Mouse (Mus musculus): ENCODE results near the gene Rnf187. TPM values are rescaled to one million over a fixed set of nuclear protein-coding genes. Genes with fewer than 3 reads are reported as not detected.

Gene Rnf187
- polyA plus RNA-seq, 1 experiment from 2014 or later = 176 TPM

DNA sequence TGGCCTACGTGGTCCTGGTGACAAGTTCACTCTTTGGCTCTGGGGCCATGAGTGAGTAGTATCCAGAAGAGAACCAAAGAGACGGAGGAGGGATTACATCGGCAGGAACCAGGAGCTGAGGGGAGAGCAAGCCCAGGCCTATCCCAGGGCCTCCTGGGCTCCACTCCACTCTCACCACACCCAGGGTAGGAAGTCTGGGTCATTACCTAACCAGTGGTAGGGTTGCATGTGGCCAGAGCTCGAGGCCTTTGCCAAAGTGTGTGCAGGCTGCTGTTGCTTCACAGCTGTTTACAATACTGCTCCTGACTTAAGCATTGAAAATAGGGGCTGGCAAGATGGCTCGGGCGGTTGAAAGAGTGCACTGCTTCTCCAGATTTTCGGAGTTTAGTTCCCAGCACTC lies 40.9 kb upstream of the Rnf187 start:
- H3K4me1 ChIP-seq (ENCODE audit: control insufficient read depth, insufficient read depth, low read length) = peaks cover 57% of the 10 kb centered on the region
- no peaks in the 10 kb centered on the region for H3K9me3 ChIP-seq (replicated peaks; ENCODE audit: control insufficient read depth, low read length)
- peak overlapping the region; percentile 99 for H3K4me2 ChIP-seq (ENCODE audit: low read depth, low read length)
- H3K27ac ChIP-seq (ENCODE audit: low read length) = peak overlapping the region; percentile 77
- WGBS = 54% methylated on average over 7 of the region's 7 CpGs
- no peaks in the 10 kb centered on the region for H3K27me3 ChIP-seq (ENCODE audit: control insufficient read depth, insufficient read depth, low read length)
- ATAC-seq (replicated peaks; ENCODE audit: extremely low read depth, insufficient read depth, low FRiP score) = no peak
- H3K9ac ChIP-seq (ENCODE audit: low read length) = peak overlapping the region; percentile 94
- peaks cover 20% of the 10 kb centered on the region for H3K36me3 ChIP-seq (ENCODE audit: control insufficient read depth, insufficient read depth)
- H3K4me3 ChIP-seq (ENCODE audit: low read length) = peak overlapping the region; percentile 79

DNA sequence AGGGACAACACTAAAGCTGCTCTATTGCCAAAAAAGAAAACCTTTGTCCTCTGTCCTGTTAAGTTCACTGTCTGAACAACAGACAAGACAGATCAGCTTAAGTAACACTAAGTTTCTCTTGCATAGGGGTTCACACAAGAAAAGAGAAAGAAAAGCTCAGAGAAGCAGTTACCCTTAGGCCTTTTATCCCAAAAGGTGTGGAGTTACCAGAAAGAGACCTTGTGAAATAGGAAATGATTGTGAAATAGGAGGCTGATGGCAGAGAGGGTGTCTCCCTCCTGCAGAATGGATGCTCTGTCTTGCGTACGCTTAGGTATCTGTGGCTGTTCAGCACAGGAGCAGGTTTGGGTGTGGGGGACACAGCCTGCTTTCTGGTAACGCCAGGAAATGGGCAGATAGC lies 40.5 kb upstream of the Rnf187 start:
- Histone ChIP-seq H3K36me3 (ENCODE audit: control insufficient read depth, insufficient read depth) (peaks cover 18% of the 10 kb centered on the region), H3K9me3 (replicated peaks; ENCODE audit: control insufficient read depth, low read length) (no peaks in the 10 kb centered on the region), H3K4me2 (ENCODE audit: low read depth, low read length) (peak overlapping the region; percentile 99), H3K4me1 (ENCODE audit: control insufficient read depth, insufficient read depth, low read length) (peaks cover 53% of the 10 kb centered on the region), H3K27ac (ENCODE audit: low read length) (peak overlapping the region; percentile 77), H3K9ac (ENCODE audit: low read length) (peak overlapping the region; percentile 94), H3K27me3 (ENCODE audit: control insufficient read depth, insufficient read depth, low read length) (no peaks in the 10 kb centered on the region), H3K4me3 (ENCODE audit: low read length) (peak overlapping the region; percentile 79)
- 46% methylated on average over 3 of the region's 3 CpGs for WGBS
- ATAC-seq (replicated peaks; ENCODE audit: extremely low read depth, insufficient read depth, low FRiP score) = no peak

DNA sequence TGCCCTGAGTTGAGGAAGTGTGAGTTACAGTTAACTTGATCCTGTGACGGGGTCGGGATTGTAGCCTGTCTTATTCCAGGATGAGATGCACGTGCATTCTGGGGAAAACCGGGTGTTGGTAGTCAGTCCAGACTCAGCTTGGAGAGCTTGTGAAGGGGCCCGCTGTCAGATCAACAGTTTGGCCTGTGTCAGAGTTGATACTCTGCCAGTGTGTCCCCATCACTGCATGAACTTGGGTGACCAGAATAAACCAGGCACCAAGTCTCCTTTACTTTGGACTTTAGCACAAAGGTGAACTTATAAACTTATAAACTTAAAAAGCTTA lies 40.0 kb upstream of the Rnf187 start:
- no peak for ATAC-seq (replicated peaks; ENCODE audit: extremely low read depth, insufficient read depth, low FRiP score)
- 2% methylated on average over 5 of the region's 5 CpGs for WGBS
- H3K4me3 ChIP-seq (ENCODE audit: low read length) = peak overlapping the region; percentile 79
- H3K36me3 ChIP-seq (ENCODE audit: control insufficient read depth, insufficient read depth) = peaks cover 16% of the 10 kb centered on the region
- H3K9me3 ChIP-seq (replicated peaks; ENCODE audit: control insufficient read depth, low read length) = no peaks in the 10 kb centered on the region
- peaks cover 51% of the 10 kb centered on the region for H3K4me1 ChIP-seq (ENCODE audit: control insufficient read depth, insufficient read depth, low read length)
- peak overlapping the region; percentile 99 for H3K4me2 ChIP-seq (ENCODE audit: low read depth, low read length)
- H3K27ac ChIP-seq (ENCODE audit: low read length) = peak overlapping the region; percentile 77
- H3K9ac ChIP-seq (ENCODE audit: low read length) = peak overlapping the region; percentile 94
- H3K27me3 ChIP-seq (ENCODE audit: control insufficient read depth, insufficient read depth, low read length) = no peaks in the 10 kb centered on the region

DNA sequence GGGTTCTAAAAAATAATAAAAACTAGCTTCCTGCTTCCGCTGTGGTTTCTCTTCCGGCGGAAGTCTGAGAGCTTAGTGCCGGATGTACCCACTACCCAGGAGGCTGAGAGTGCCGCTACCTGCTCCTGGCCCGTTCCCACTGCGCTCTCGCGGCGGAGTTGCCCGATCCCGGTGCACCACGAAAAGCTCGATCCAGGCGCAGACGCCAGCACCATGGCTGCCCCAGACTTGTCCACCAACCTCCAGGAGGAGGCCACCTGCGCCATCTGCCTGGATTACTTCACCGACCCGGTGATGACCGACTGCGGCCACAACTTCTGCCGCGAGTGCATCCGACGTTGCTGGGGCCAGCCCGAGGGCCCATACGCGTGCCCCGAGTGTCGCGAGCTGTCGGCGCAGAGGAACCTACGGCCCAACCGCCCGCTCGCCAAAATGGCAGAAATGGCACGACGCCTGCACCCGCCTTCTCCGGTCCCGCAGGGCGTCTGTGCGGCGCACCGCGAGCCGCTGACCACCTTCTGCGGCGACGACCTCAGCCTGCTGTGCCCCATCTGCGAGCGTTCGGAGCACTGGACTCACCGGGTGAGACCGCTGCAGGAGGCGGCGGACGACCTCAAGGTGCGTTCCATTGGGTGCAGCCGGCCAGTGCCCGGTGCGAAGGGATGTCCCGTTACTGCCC lies 39.5 kb upstream of the Rnf187 start, which contains the start of gene Trim11:
Gene Trim11, plus strand, starts transcription at position 67 of the 679 bp plus-strand sequence.
- H3K4me1 ChIP-seq (ENCODE audit: control insufficient read depth, insufficient read depth, low read length) = peaks cover 49% of the 10 kb centered on the region

DNA sequence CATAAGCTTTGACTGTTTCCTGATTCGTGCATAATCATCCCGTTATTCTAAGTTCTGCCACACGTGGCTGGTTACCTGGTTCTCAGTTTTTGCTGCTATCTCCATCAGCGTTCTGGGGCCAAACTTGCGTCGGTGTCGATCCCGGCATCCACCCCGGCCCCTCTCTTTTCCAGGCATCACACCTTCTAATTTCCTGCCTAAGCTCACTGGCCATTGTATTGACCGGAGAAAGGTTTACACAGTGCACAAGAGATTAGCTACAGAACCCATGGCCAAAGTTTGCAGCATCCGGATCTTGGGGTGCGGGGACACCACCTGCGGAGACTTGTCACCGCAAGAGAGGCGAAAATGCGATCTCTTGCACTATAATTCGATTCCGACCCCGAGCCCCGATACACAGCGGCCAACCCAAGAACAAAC lies 38.9 kb upstream of the Rnf187 start:
- ATAC-seq (replicated peaks; ENCODE audit: extremely low read depth, insufficient read depth, low FRiP score) = no peak
- WGBS = under 1% methylated on average over 21 of the region's 21 CpGs

More for the DNA sequence above, 39.5 kb upstream of the Rnf187 start, which contains the start of gene Trim11:
- ATAC-seq (replicated peaks; ENCODE audit: extremely low read depth, insufficient read depth, low FRiP score) = peak; percentile 50
- Histone ChIP-seq H3K27me3 (ENCODE audit: control insufficient read depth, insufficient read depth, low read length) (no peaks in the 10 kb centered on the region), H3K9ac (ENCODE audit: low read length) (peak within 1 kb of the TSS; percentile 94), H3K9me3 (replicated peaks; ENCODE audit: control insufficient read depth, low read length) (no peaks in the 10 kb centered on the region), H3K4me3 (ENCODE audit: low read length) (peak within 1 kb of the TSS; percentile 79), H3K36me3 (ENCODE audit: control insufficient read depth, insufficient read depth) (peaks cover 15% of the 10 kb centered on the region), H3K4me2 (ENCODE audit: low read depth, low read length) (peak within 1 kb of the TSS; percentile 99), H3K27ac (ENCODE audit: low read length) (peak within 1 kb of the TSS; percentile 77)
- WGBS = under 1% methylated on average over 64 of the region's 64 CpGs

DNA sequence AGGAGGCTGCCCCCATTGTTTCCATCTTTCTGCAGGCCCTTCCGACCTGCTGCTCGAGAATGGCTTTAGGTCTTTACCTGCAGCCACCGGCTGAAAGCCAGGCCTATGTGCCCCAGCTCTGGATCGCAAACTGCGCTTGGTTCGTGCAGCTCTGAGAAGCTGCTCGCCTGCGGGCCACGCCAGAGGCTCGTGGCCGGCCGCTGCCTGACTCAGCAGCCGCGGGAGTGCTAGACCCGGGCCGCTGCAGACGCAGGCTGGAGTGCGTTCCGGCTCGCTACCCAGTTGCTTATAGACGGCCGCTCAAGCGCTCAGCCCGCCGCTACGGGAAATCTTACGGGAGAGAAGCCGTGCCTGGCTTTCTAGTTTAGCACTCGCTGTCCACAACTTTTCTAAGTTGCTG lies 38.4 kb upstream of the Rnf187 start:
- peaks cover 5% of the 10 kb centered on the region; the same call in 1 of the 2 replicates for H3K36me3 ChIP-seq (ENCODE audit: control insufficient read depth, insufficient read depth)
- H3K9ac ChIP-seq (ENCODE audit: low read length) = peak overlapping the region; percentile 94
- no peak for ATAC-seq (replicated peaks; ENCODE audit: extremely low read depth, insufficient read depth, low FRiP score)
- H3K4me1 ChIP-seq (ENCODE audit: control insufficient read depth, insufficient read depth, low read length) = peaks cover 43% of the 10 kb centered on the region
- H3K4me3 ChIP-seq (ENCODE audit: low read length) = peak overlapping the region; percentile 79
- no peaks in the 10 kb centered on the region for H3K27me3 ChIP-seq (ENCODE audit: control insufficient read depth, insufficient read depth, low read length)
- H3K27ac ChIP-seq (ENCODE audit: low read length) = peak overlapping the region; percentile 77
- no peaks in the 10 kb centered on the region for H3K9me3 ChIP-seq (replicated peaks; ENCODE audit: control insufficient read depth, low read length)
- peak overlapping the region; percentile 99 for H3K4me2 ChIP-seq (ENCODE audit: low read depth, low read length)
- under 1% methylated on average over 29 of the region's 29 CpGs for WGBS

More for the DNA sequence above, 38.9 kb upstream of the Rnf187 start:
- no peaks in the 10 kb centered on the region for H3K27me3 ChIP-seq (ENCODE audit: control insufficient read depth, insufficient read depth, low read length)
- peak overlapping the region; percentile 99 for H3K4me2 ChIP-seq (ENCODE audit: low read depth, low read length)
- peak overlapping the region; percentile 77 for H3K27ac ChIP-seq (ENCODE audit: low read length)
- no peaks in the 10 kb centered on the region for H3K9me3 ChIP-seq (replicated peaks; ENCODE audit: control insufficient read depth, low read length)
- H3K4me1 ChIP-seq (ENCODE audit: control insufficient read depth, insufficient read depth, low read length) = peaks cover 45% of the 10 kb centered on the region
- H3K4me3 ChIP-seq (ENCODE audit: low read length) = peak overlapping the region; percentile 79
- peak overlapping the region; percentile 94 for H3K9ac ChIP-seq (ENCODE audit: low read length)
- peaks cover 10% of the 10 kb centered on the region for H3K36me3 ChIP-seq (ENCODE audit: control insufficient read depth, insufficient read depth)

DNA sequence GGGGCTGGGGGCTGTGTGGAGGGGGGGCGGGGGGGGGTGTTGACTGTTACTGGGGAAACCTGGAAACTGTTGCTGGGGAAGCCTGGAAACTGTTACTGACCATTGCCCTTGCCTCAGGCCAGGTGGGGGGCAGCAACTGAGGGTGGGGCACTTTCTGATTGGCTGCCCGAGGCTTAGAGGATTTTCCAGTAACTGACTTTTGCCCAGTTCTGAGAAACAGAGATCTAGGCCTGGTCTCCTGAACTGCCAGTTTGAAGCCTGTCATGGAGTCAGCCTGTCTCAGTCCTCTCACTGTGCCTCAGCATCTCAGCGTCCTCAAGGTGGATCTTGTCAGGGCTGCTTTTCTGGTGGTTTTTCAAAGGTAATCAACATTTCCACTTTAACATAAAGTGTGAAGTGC lies 35.7 kb upstream of the Rnf187 start:
- no peak overlapping the region for H3K4me3 ChIP-seq (ENCODE audit: low read length)
- no peaks in the 10 kb centered on the region for H3K27me3 ChIP-seq (ENCODE audit: control insufficient read depth, insufficient read depth, low read length)
- H3K27ac ChIP-seq (ENCODE audit: low read length) = no peak overlapping the region
- WGBS = 82% methylated on average over 3 of the region's 3 CpGs
- ATAC-seq (replicated peaks; ENCODE audit: extremely low read depth, insufficient read depth, low FRiP score) = no peak
- H3K4me2 ChIP-seq (ENCODE audit: low read depth, low read length) = no peak overlapping the region
- no peaks in the 10 kb centered on the region for H3K9me3 ChIP-seq (replicated peaks; ENCODE audit: control insufficient read depth, low read length)
- no peak overlapping the region for H3K9ac ChIP-seq (ENCODE audit: low read length)
- peaks cover 2% of the 10 kb centered on the region; the same call in 1 of the 2 replicates for H3K36me3 ChIP-seq (ENCODE audit: control insufficient read depth, insufficient read depth)
- H3K4me1 ChIP-seq (ENCODE audit: control insufficient read depth, insufficient read depth, low read length) = peaks cover 24% of the 10 kb centered on the region

DNA sequence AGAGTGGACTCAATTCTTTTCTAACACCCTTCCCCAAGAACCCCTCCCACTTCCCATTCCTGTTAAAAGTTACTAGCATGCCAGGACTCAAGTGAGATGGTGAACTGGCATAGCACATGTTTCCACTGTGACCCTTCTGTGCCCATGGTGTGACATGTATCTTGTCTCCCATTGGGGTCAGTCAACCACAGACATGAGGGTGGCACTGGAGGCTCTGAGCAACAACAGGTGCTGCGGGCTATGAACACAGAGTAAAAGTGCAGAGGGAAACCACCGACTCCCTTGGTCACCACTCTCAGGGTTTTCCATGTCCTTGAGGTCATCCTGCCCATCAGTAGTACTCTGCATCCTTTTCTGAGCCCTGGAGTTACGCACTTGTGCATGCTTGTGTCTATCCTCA lies 33.1 kb upstream of the Rnf187 start:
- 75% methylated on average over 3 of the region's 3 CpGs for WGBS
- H3K4me2 ChIP-seq (ENCODE audit: low read depth, low read length) = no peak overlapping the region
- no peak overlapping the region for H3K9ac ChIP-seq (ENCODE audit: low read length)
- H3K27me3 ChIP-seq (ENCODE audit: control insufficient read depth, insufficient read depth, low read length) = no peaks in the 10 kb centered on the region
- no peak for ATAC-seq (replicated peaks; ENCODE audit: extremely low read depth, insufficient read depth, low FRiP score)
- H3K9me3 ChIP-seq (replicated peaks; ENCODE audit: control insufficient read depth, low read length) = no peaks in the 10 kb centered on the region
- H3K36me3 ChIP-seq (ENCODE audit: control insufficient read depth, insufficient read depth) = peaks cover 2% of the 10 kb centered on the region; the same call in 1 of the 2 replicates
- H3K4me3 ChIP-seq (ENCODE audit: low read length) = no peak overlapping the region
- peaks cover 14% of the 10 kb centered on the region for H3K4me1 ChIP-seq (ENCODE audit: control insufficient read depth, insufficient read depth, low read length)
- no peak overlapping the region for H3K27ac ChIP-seq (ENCODE audit: low read length)

DNA sequence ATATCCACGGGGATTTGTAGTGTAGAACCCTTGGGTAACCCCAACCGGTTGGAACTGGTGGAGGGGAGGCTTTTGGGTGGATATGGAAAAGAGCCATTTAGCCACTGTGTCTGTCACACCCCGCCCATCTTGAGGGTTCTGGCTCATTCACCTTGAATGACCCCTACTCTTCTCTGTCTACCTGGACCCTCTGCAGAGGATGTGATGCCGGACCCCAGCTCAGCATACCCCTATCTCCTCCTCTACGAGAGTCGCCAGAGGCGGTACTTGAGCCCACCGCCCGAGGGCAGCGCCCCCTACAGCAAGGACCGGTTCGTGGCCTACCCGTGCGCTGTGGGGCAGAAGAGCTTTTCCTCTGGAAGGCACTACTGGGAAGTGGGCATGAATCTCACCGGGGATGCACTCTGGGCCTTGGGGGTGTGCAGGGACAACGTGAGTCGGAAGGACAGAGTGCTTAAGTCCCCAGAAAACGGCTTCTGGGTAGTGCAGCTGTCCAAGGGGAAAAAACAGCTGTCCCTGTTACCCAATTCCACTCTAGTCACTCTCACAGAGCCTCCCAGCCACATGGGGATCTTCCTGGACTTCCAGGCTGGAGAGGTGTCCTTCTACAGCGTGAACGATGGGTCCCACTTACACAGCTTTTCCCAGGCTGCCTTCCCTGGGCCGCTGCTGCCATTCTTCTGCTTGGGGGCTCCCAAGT lies 32.3 kb upstream of the Rnf187 start:
- WGBS = 83% methylated on average over 21 of the region's 21 CpGs
- no peak for ATAC-seq (replicated peaks; ENCODE audit: extremely low read depth, insufficient read depth, low FRiP score)
- H3K9me3 ChIP-seq (replicated peaks; ENCODE audit: control insufficient read depth, low read length) = no peaks in the 10 kb centered on the region
- H3K4me2 ChIP-seq (ENCODE audit: low read depth, low read length) = no peak overlapping the region
- no peak overlapping the region for H3K27ac ChIP-seq (ENCODE audit: low read length)
- H3K27me3 ChIP-seq (ENCODE audit: control insufficient read depth, insufficient read depth, low read length) = no peaks in the 10 kb centered on the region
- H3K36me3 ChIP-seq (ENCODE audit: control insufficient read depth, insufficient read depth) = peaks cover 2% of the 10 kb centered on the region; the same call in 1 of the 2 replicates
- H3K9ac ChIP-seq (ENCODE audit: low read length) = no peak overlapping the region
- peaks cover 18% of the 10 kb centered on the region for H3K4me1 ChIP-seq (ENCODE audit: control insufficient read depth, insufficient read depth, low read length)
- H3K4me3 ChIP-seq (ENCODE audit: low read length) = no peak overlapping the region

Measured in heart, embryonic 16.5 days (tissue).